Mouse (Mus musculus) megakaryocyte-erythroid progenitor cell, adult 5 weeks (primary cell): ENCODE data around the gene Katnb1. TPM values are rescaled to one million over a fixed set of nuclear protein-coding genes. Genes with fewer than 3 reads are reported as not detected.

Source experiments
- polyA plus RNA-seq: library from polyadenylated mRNA; stranded (reverse); fragments of >175 nt; gene quantifications from 2 replicates; pipeline ENCODE4 v1.2.3, GENCODE M21; 2012

Katnb1 gene
- polyA plus RNA-seq: 66.6 and 88.6 TPM in 2 replicates

DNA sequence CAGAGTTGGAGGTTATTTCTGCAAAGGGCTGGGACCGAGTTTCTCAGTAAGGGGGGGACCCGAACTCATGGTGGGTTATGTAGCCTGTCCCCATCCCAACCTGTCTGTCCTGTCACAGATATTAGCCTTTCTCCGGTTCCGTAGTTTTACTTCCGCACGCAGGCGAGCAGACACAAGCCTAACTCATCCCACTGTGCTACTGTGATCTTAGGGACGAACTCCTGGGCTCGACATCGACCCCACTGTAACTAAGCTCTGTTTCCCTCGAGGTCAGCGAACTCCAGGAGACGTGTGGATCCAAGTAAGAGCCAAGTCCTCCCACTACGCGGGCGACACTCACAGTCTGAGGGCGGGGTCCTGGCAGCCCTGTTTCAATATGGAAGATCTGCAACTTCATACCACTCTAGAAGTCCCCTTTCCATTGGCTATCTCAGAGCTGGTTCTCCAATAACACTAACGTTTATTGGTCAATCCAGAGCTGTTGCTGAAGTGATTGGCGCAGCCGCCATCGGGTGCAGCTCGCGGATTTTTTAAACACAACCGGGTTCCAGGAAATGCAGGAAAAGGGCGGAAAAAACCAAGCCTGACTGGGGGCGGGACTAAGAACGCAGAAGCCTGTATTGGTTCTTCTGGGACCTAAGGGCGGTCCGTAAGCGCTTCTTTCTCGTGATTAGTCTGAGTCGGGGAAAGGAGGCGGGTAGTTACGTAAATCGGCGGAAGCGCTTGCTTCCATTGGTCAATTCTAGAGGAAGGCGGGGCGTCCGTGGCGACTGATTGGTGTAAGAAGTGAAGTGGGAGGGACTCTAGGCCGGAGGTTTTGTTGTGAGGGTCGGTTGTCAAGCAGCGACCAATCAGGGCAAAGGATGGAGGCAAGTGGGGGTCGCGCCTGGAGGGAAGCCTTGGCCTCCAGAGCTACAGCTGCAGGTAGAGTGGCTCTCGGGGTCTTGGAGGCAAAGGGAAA is at the start of gene Katnb1:
Gene Katnb1, plus strand, starts transcription at position 806 of the 961 bp plus-strand sequence.

DNA sequence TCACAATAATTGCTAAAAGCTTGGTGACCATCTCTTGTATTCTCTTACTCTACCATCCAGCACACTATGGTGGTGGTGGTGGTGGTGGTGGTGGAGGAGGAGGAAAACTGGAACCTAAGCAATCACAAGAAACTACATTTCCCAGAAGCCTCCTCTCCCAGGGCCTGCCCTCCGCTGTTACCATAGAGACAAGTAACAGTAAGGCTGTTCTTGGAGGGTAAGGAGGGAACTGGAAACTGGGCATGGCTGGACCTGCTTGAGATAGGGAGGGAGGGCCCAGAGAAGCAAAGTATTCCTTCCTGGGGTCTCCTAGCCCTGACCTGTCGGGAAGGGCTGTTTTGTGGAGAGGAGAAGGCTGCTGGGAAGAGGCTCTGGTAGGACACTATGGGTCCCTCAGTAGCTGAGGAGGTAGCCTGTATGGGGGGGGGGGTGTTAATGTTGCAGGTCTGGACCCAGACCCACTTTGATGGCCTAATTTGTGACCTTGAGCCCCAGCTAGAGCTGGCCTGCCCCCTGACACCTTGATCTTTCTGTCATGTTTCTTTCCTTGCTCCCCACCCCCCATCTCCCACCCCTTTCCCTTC is 26.0 kb upstream of the Katnb1 start, which contains the start of gene Drc7:
Gene Drc7, plus strand, starts transcription at position 177 of the 584 bp plus-strand sequence.

Other genes with a start within 250 kb of the Katnb1 start
- 84.2 and 97.3 TPM in 2 replicates for gene Coq9, start 242.9 kb upstream of the Katnb1 start, polyA plus RNA-seq
- gene Ciapin1, start 242.8 kb upstream of the Katnb1 start, polyA plus RNA-seq: 273 and 285 TPM in 2 replicates
- 25.1 and 31.9 TPM in 2 replicates for gene Polr2c, start 223.7 kb upstream of the Katnb1 start, polyA plus RNA-seq
- gene Dok4, start 204.9 kb upstream of the Katnb1 start, polyA plus RNA-seq: 1.3 and 2.1 TPM in 2 replicates
- 3.7 and 4.4 TPM in 2 replicates for gene Ccdc102a, start 163.1 kb upstream of the Katnb1 start, polyA plus RNA-seq
- 1.1 TPM in 2 replicates for gene Adgrg5, start 157.5 kb upstream of the Katnb1 start, polyA plus RNA-seq
- gene Adgrg1, start 106.4 kb upstream of the Katnb1 start, polyA plus RNA-seq: 302 and 465 TPM in 2 replicates
- gene Adgrg3, start 63.5 kb upstream of the Katnb1 start, polyA plus RNA-seq: 184 and 192 TPM in 2 replicates
- gene Drc7, start 26.1 kb upstream of the Katnb1 start, polyA plus RNA-seq: 1.2 and 1.8 TPM in 2 replicates
- gene Kifc3, start 121.6 kb downstream of the Katnb1 start, polyA plus RNA-seq: 3.2 and 4.7 TPM in 2 replicates
- gene Cngb1, start 225.4 kb downstream of the Katnb1 start, polyA plus RNA-seq: 13.5 and 19.8 TPM in 2 replicates
- gene Tepp, start 229.4 kb downstream of the Katnb1 start, polyA plus RNA-seq: not detected in 2 replicates